Mouse (Mus musculus): ENCODE results near the gene Pitpnc1. TPM values are rescaled to one million over a fixed set of nuclear protein-coding genes. Genes with fewer than 3 reads are reported as not detected.
"Not testable (repeated sequence)": the region's sequence is repeated elsewhere in the genome, so short reads cannot be mapped to it uniquely, and the experiment has no call there.

Pitpnc1 gene
- total RNA-seq (2021) = 10 to 100 TPM; 61.1 to 64.3 TPM
- long read RNA-seq, experiment 1, partial matches to known transcripts = 1 of 36 reads
- long read RNA-seq, experiment 1, other reads (novel, unspliced or antisense) = 35 of 36 reads
- long read RNA-seq, experiment 2, partial matches to known transcripts = 1 of 36 reads
- long read RNA-seq, experiment 2, other reads (novel, unspliced or antisense) = 35 of 36 reads

DNA sequence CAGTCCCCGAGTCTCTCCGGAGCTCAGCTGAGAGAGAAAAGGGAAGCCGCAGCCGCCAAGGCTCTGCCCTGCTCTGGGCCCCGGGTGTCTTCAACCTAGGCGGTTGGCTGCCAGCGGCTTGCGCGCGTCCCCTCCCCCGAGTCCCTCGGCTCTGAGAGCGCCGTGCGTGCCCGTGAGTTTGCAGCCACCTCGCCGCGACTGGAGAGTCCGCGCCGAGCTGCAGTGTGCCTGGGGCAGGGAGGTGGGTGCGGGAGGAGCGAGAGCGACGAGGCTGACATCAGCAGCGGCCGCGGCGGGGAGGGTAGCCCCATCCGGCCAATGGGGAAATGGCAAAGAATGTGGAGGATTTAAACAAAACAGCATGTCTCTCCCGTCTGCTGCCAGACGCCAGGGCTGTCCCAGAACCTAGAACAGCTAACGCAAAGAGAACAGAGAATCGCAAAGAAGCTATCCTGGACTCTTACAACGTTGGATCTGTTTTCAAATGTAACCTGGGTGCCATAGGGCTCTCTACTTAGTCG lies at the start of gene Pitpnc1:
Gene Pitpnc1, minus strand, starts transcription at position 179 of the 521 bp plus-strand sequence.
- intact Hi-C loops (cut with DNase I) = loop anchor here (5.0 kb wide), 1 partner anchor 283 kb away; the partner anchor contains the start of gene Nol11

DNA sequence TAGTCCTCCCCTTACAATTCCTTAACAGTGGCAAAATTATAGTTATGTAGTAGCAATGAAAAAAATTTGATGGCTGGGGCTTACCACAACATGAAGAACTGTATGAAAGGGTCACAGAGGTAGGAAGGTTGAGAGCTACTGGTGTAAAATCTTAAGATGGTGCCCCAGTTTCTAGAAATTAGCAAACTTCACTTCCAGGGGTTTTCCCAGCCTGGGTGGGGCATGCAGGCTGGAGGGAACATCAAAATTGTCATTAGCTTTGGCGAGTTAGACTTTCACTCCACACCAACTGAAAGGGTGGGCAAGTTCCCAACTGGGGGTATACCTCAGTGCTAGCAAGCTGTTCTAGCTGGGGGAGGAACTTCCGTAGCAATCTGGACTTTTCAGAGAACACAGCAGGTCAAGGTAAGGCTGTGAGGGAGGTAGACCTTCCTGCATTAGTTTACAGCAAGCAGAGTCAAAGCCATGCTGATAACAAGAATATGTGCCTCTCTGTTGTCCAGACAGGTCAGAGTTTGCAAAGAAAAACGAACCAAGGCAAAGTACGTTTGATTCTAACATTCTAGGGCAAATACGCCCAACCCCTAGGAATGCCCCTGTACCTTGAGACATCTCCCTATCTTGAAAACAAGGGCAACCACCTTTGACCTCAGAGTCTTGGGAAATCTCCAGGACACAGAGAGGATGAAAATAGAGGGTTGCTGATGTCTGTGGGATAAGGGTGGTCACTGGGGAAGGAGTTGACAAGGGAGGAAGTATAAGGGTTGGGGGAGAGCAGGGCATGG lies 48.3 kb upstream of the Pitpnc1 start:
- intact Hi-C loops (cut with DNase I) = loop anchor here (10.0 kb wide), 2 partner anchors 336 to 476 kb away; no protein-coding TSS in a partner anchor

More for the DNA sequence above, at the start of gene Pitpnc1:
- peak; percentile 87 to 89 for DNase-seq (ENCODE audit: low spot score in 2 of 2)

DNA sequence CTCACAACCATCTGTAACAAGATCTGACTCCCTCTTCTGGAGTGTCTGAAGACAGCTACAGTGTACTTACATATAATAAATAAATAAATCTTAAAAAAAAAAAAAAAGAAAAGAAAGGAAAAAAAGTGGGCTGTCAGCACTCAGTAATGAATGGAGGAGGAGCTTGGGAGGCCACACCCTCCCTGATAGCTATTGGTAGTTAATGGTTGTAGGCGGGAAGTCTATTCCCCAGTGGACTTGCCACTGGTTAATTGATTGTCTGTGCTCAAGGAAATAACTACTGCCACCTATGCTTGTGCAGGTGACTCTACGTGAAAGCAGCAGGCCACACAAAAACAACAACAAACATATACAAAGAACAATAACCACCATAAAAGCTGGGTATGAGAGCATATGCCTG lies 45.9 kb upstream of the Pitpnc1 start:
- intact Hi-C loops (cut with DNase I) = loop anchor here (10.0 kb wide), 2 partner anchors 338 to 478 kb away; no protein-coding TSS in a partner anchor
- DNase-seq (ENCODE audit: low spot score in 2 of 2) = no peak

More for the DNA sequence above, 48.3 kb upstream of the Pitpnc1 start:
- DNase-seq (ENCODE audit: low spot score in 2 of 2) = no peak

DNA sequence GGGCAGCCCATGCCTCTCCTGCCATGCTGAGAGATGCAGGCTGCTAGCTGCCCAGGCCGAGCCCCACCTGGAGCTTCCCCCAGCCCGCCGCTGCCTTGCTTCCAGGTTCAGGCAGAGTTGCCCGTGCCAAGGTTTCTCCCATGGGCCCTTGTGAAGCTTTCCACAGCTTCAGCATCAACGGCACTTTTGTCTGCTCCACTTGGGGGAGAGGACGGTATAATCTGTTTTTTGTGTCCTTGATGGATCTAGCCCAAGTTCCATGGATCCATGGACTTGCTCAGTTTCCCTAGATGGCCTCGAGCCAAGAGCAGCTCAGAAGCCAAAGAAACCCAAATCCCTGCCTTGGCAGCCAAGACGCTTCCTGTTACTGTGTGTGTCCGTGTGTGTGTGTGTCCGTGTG lies 42.5 kb upstream of the Pitpnc1 start:
- peak; percentile 15 to 26 for DNase-seq (ENCODE audit: low spot score in 2 of 2)
- intact Hi-C loops (cut with DNase I) = loop anchor here (10.0 kb wide), 2 partner anchors 342 to 482 kb away; no protein-coding TSS in a partner anchor

DNA sequence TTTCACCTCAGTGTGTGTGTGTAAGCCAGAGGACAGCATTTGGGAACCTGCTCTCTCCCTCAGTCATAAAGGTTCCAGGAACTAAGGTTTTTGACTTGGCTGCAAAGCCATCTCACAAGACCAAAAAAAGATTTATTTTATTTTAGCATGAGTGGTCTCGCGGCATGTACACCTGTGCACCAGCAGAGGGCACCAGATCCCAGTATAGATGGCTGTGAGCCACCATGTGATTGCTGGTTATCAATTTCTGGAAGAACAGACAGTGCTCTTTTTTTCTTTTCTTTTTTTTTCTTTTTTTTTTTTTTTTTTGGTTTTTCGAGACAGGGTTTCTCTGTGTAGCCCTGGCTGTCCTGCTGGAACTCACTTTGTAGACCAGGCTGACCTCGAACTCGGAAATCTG lies 41.5 kb upstream of the Pitpnc1 start:
- peak; percentile 73 to 79 for DNase-seq (ENCODE audit: low spot score in 2 of 2)
- intact Hi-C loops (cut with DNase I) = loop anchor here (10.0 kb wide), 2 partner anchors 343 to 483 kb away; no protein-coding TSS in a partner anchor

DNA sequence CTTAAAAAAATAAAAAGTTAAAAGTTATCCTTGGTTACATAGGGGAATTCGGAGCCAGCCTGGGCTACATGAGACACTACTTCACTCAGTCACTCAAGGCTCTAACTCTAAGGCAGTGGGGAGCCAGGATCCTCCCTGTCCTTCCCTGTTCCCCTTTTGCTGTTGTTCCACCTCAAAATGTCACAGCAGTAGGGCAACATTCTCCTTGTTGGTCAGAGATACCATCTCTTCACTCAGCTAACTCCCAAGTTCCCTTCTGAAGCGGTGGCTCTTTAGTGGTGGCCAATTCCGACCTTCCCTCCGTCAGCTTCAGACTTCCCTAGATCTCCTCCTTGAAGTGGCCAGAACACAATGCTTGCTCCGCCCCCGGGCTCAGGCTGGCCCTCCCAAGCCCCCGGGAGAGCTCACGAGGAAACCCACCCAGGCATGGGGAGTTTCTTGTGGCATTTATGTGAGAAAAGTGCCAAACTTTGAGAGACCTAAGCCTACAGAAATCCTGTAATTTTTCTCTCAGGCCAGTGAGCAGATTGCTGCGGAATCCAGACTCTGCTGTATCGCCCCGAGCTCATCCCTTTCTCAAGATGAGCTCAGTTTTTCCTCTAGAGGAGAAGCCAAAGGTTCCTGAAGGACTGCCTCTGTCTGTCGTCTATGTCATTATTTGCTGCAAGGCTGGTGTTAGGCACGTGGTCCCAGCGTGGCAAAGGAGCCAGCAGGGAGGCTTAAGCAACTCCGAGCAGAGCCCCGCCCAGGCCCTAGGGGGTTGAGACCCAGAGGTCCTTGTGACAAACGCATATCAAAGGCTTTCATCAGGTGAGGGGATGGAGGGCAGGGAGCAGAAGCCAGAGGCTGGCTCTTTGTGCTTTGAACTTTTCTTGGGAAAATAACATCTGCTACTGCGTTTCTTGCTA lies 40.1 kb upstream of the Pitpnc1 start:
- intact Hi-C loops (cut with DNase I) = loop anchor here (10.0 kb wide), 2 partner anchors 344 to 484 kb away; no protein-coding TSS in a partner anchor
- DNase-seq (ENCODE audit: low spot score in 2 of 2) = no peak

DNA sequence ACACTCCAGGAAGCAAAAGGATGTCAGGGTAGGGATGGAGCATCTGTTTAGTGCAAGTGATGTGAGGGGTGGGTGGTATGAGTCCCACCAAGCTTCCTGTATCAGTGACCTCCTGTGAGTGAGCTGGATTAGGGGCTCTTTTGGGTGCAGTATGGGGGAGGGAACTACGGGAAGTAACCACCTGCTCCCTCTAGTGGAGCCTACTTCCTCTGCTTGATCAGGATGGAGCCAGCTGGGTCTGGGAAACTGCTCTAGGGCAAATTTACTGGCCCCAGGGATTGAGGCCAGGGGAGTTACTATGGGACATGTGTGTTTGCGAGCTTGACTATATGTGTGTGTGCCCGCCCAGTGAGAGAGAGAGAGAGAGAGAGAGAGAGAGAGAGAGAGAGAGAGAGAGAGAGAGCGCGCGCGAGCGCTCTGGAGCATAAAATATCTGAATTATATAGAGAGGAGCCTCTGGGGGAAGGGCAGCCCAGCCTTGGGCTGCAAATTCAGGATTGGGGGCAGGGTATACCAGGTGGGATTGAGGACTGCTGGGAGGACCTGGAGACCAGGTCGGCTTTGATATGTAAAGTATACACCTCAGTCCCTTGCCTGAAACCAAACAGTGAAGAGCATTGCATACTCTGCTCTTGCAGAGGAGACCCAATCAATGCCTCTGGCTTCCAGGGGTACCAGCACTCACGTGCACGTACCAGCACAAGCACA lies 39.3 kb upstream of the Pitpnc1 start:
- intact Hi-C loops (cut with DNase I) = loop anchor here (10.0 kb wide), 2 partner anchors 345 to 485 kb away; no protein-coding TSS in a partner anchor
- DNase-seq (ENCODE audit: low spot score in 2 of 2) = peak; percentile 16 to 18

DNA sequence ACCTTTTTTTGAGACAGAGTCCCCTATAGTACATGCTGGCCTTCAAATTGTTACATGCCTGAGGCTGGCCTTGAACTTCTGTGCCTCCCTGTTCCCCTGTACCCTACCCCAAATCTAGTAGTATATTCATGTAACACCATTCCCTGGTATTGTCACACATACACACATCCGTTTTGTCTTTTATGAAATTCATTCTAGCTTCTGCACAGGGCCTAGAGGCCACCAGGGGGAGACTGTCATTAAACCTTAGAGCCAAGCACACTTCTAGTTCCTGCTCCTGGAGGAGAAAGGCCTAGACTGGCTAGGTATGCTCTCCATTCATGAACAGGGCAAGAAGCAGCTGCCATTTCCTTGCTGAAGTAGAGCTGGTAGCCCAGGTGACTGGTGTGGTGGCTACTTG lies 35.8 kb upstream of the Pitpnc1 start:
- intact Hi-C loops (cut with DNase I) = no loop called here
- DNase-seq (ENCODE audit: low spot score in 2 of 2) = peak; percentile 11 to 25

DNA sequence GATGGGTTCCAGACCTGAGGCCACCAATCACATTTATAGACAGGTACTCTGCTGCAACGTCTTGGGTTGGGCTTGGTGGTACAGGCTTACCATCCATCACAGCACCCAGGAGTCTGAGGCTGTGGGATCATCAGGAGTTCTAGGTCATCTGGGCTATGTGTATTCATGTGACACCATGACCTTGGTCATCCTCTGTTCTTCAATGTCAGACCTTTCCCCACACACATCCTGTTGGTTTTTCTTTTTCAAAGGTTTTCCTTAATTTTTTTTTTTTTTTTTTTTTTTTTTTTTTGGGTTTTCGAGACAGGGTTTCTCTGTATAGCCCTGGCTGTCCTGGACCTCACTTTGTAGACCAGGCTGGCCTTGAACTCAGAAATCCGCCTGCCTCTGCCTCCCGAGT lies 33.9 kb upstream of the Pitpnc1 start:
- intact Hi-C loops (cut with DNase I); DNase-seq (ENCODE audit: low spot score in 2 of 2): not testable (repeated sequence)

DNA sequence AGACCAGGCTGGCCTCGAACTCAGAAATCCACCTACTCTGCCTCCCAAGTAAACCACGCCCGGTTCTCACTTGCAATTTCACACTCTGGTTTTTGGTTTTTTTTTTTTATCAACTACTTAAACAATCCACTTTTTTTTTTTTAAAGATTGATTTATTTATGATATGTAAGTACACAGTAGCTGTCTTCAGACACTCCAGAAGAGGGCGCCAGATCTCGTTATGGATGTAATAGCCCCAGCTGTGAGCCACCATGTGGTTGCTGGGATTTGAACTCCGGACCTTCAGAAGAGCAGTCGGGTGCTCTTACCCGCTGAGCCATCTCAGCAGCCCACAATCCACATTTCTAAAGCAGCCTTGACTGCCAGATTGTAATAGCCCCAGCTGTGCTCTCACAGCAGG lies 32.3 kb upstream of the Pitpnc1 start:
- DNase-seq (ENCODE audit: low spot score in 2 of 2) = no peak
- intact Hi-C loops (cut with DNase I) = no loop called here

DNA sequence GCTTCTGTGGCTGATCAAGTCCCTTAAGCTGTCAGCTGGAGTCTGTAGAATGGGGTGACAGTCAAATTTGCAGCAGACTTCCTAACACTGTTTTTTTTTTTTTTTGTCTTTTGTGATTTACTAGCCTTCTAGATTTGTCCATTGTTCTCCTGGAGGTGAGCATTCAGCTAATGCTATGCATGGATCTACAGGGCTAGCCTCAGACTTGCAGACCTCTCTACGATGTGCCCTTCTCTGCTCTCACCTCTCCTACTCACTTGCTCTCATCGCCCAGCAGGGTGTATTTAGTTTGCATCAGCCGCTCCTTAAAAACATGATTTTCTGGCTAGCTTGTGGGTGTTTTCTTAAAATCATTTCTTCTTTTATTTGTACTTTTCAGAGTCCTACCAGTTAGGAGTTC lies 13.8 kb upstream of the Pitpnc1 start:
- intact Hi-C loops (cut with DNase I) = no loop called here
- DNase-seq (ENCODE audit: low spot score in 2 of 2) = no peak

DNA sequence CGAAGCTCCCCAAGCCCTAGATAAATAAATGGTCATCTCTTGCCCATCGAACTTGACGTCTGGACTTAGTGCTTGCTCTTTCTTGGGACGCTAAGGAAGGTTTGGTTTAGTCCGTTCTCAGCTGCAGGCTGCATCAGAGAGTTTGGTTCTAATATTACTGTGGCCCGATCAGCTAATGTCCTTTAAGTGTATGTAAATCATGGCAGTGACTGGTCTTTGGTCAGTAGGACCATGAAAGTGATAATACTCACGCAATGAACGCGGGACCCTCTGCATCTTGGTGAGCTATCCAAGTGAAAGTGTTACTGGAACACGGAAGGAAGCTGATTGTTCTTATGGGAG lies 9.3 kb upstream of the Pitpnc1 start:
- intact Hi-C loops (cut with DNase I) = no loop called here
- no peak for DNase-seq (ENCODE audit: low spot score in 2 of 2)

DNA sequence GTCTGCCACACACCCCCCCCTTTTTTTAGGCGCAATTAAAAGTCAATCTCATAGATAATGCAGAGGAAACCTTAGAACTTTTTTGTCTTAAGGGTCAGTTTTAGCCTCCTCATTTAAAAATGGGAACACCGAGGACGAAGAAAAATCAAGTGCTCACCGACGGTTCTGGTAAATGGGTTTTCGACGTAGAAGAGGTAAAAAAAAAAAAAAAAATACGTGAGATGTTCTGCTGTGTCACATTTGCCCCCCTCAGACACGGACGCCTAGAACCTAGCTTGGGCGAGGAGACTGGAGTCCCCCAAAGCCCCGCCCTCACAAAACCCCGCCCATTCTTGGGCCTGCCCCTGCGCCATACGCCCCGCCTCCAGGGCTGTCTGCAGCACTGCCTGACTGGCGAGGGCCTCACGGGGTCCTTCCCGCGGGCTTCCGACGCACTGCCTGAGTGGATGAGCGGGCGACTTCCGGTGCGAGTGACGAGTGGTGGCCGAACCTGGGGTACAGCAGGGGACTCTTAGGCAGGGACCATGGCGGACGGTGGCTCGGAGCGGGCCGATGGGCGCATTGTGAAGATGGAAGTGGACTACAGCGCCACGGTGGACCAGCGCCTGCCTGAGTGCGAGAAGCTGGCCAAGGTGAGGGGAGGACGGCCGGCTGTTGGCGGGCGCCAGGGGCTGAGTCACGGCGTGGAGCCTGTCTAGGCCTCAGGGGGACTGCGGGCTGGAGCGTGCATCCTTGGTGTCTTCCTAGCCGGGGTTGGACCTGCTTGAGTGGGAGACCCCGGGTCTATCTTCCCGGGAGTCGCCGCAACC lies 8.8 kb upstream of the Pitpnc1 start, which contains the start of gene Psmd12:
Gene Psmd12, plus strand, starts transcription at position 432 of the 809 bp plus-strand sequence.
- peak; percentile 93 to 94 for DNase-seq (ENCODE audit: low spot score in 2 of 2)
- intact Hi-C loops (cut with DNase I) = no loop called here

DNA sequence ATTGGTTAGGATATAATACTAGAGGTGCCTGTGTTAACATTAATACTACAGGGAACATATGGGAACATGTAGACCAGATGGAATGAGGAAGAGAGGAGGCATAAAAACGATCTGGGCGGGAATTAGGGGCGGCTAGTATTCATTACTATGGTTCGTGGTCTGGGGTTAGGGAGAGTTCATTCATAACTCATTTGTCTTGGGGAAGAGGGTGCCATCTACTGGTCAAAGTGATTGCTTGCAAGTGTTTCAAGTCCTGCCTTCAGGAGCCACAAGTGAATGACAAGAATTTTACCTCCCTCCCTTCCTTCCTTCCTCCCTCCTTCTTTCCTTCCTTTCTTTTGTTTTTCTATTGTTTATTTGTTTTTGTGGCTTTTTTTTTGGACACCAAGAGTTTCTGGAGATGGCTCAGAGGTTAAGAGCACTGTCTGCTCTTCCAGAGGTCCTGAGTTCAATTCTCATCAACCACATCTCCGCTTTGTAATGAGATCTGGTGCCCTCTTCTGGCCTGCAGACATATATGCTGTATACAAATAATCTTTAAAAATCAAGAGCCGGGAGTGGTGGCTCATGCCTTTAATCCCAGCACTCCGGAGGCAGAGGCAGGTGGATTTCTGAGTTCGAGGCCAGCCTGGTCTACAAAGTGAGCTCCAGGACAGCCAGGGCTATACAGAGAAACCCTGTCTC lies 2.8 kb upstream of the Pitpnc1 start:
- intact Hi-C loops (cut with DNase I) = loop anchor here (5.0 kb wide), 1 partner anchor 286 kb away; the partner anchor contains the start of gene Nol11

DNA sequence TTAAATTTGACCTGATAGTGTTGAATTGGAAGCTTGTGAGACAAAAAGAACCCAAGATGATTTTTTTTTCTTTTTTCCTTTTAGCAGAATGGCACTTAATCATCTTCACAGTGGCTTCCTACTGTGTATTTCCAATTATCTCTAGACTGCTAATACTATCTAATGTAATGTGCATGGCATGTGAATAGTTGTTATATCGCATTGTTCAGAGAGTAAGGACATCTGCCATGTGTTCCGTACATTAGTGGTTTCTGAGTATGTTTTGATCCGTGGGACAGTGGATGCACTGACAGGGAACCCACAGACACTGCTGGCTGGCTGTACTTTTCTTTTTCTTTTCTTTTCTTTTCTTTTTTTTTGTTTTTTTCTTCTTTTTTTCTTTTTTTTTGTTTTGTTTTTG lies 1.8 kb upstream of the Pitpnc1 start:
- intact Hi-C loops (cut with DNase I) = loop anchor here (5.0 kb wide), 1 partner anchor 285 kb away; the partner anchor contains the start of gene Nol11

More for the DNA sequence above, 2.8 kb upstream of the Pitpnc1 start:
- DNase-seq (ENCODE audit: low spot score in 2 of 2) = peak; percentile 67 to 70

DNA sequence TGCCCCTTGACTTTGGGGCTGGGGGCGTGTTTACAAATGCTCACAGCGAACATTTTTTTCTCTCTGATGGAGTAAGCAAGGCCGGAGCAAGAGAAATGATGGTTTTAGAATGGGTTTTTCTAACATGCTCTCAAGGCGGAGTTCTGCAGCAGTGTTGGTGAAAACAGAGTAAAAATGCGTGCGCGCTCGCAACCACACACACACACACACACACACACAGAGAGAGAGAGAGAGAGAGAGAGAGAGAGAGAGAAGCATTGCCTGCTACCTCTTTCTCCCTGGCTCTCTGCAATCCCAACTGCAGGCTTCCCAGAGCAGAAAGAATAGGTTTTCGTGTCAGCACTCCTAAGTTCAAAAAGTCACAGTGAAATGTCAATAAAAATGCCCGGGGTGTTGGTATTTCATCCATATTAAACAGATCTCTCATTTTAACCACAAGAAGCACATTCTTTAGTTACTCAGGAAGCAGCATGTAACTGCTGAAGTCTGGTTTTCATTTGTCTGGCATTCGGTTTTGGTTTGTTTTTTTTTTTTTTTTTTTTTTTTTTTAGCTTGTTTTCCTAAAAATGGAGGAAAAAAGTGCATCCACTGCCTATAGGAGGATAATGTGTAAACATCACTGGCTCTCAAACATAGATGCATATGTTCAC lies 697 bp upstream of the Pitpnc1 start:
- intact Hi-C loops (cut with DNase I) = loop anchor here (5.0 kb wide), 1 partner anchor 284 kb away; the partner anchor contains the start of gene Nol11
- DNase-seq (ENCODE audit: low spot score in 2 of 2) = no peak

More for the DNA sequence above, 1.8 kb upstream of the Pitpnc1 start:
- no peak for DNase-seq (ENCODE audit: low spot score in 2 of 2)

Measured in left cerebral cortex, postnatal 14 days (tissue).